Mouse (Mus musculus) embryo, embryonic 9.5 days (tissue): ENCODE results near the gene Nrsn2.
A peak's percentile ranks its signal among the peaks of the same experiment; 100 is the strongest.

Experiments used
- DNase-seq: peaks from one replicate; pipeline ENCODE4 v3.0.0-alpha.2; 2017; ENCODE audit errors: extremely low spot score

The Nrsn2 gene

GRCm38 (mm10) chr2:152343329-152344213, 32.9 kb downstream of the Nrsn2 start, which contains the start of gene Trib3:
Trib3 (minus strand) TSS chr2:152344032.
- DNase-seq, result peak; percentile 80

GRCm38 (mm10) chr2:152339631-152340179, 36.7 kb downstream of the Nrsn2 start:
- DNase-seq, result no peak

GRCm38 (mm10) chr2:152338319-152338718, 38.1 kb downstream of the Nrsn2 start:
- no peak for DNase-seq

- DNase-seq, result no peak
Observed at GRCm38 (mm10) chr2:152337591-152338212, 38.7 kb downstream of the Nrsn2 start.

GRCm38 (mm10) chr2:152336856-152337255, 39.6 kb downstream of the Nrsn2 start:
- DNase-seq, result no peak

GRCm38 (mm10) chr2:152335289-152335820, 41.1 kb downstream of the Nrsn2 start:
- no peak for DNase-seq

- no peak for DNase-seq
Observed at GRCm38 (mm10) chr2:152333345-152334006, 43.0 kb downstream of the Nrsn2 start.

GRCm38 (mm10) chr2:152332101-152332825, 44.2 kb downstream of the Nrsn2 start, which contains the start of gene Rbck1:
Rbck1 (minus strand) TSS chr2:152332653.
- peak; percentile 95 for DNase-seq

- DNase-seq, result no peak
Observed at GRCm38 (mm10) chr2:152330858-152331423, 45.5 kb downstream of the Nrsn2 start.

GRCm38 (mm10) chr2:152327980-152328379, 48.5 kb downstream of the Nrsn2 start:
- no peak for DNase-seq

- no peak for DNase-seq
Observed at GRCm38 (mm10) chr2:152326654-152327053, 49.8 kb downstream of the Nrsn2 start.

- DNase-seq, result no peak
Observed at GRCm38 (mm10) chr2:152326157-152326556, 50.3 kb downstream of the Nrsn2 start.

- DNase-seq, result no peak
Observed at GRCm38 (mm10) chr2:152324842-152325241, 51.6 kb downstream of the Nrsn2 start.

- no peak for DNase-seq
Observed at GRCm38 (mm10) chr2:152323971-152324370, 52.5 kb downstream of the Nrsn2 start.

- DNase-seq, result no peak
Observed at GRCm38 (mm10) chr2:152322198-152322597, 54.2 kb downstream of the Nrsn2 start.

GRCm38 (mm10) chr2:152321558-152321957, 54.9 kb downstream of the Nrsn2 start:
- no peak for DNase-seq
